Mouse (Mus musculus): Measurements from ENCODE around the gene Mbnl2.

- no peak for TF ChIP-seq ZNF384 (IDR thresholded peaks at IDR 0.05; ENCODE audit: low read depth, low read length)
- TF ChIP-seq HCFC1 (IDR thresholded peaks at IDR 0.05; ENCODE audit: borderline replicate concordance, insufficient read depth, low read length) = no peak
- TF ChIP-seq MAFK (IDR thresholded peaks at IDR 0.05; ENCODE audit: insufficient read depth, low read depth, low read length) = no peak
- TF ChIP-seq ZC3H11A (IDR thresholded peaks at IDR 0.05; ENCODE audit: borderline replicate concordance, low read depth, low read length) = no peak
- TF ChIP-seq CHD2 (IDR thresholded peaks at IDR 0.05; ENCODE audit: low read depth, low read length) = no peak
Measured at GRCm38 (mm10) chr14:120324883-120325480, 49.5 kb downstream of the Mbnl2 start.
